Mouse (Mus musculus) heart, postnatal 25 days (tissue): ENCODE measurements around the gene Macc1. TPM values are rescaled to one million over a fixed set of nuclear protein-coding genes. Genes with fewer than 3 reads are reported as not detected.
"Not testable (repeated sequence)": the region's sequence is repeated elsewhere in the genome, so short reads cannot be mapped to it uniquely, and the experiment has no call there.

Experiments used
- DNase-seq: peaks from one replicate; pipeline ENCODE4 v3.0.0; 2022; ENCODE audit warnings: low spot score
- intact Hi-C: fragments of 180-260 bp; cut with DNase I; formaldehyde crosslinking; loops from one replicate; pipeline ENCODE4 v1.15.1; 2025
- total RNA-seq, 2 experiments: library from RNA; stranded (reverse); gene quantifications; 2 replicates each; pipeline ENCODE4 v1.2.3; 2021

Macc1 gene
- total RNA-seq = not detected

DNA sequence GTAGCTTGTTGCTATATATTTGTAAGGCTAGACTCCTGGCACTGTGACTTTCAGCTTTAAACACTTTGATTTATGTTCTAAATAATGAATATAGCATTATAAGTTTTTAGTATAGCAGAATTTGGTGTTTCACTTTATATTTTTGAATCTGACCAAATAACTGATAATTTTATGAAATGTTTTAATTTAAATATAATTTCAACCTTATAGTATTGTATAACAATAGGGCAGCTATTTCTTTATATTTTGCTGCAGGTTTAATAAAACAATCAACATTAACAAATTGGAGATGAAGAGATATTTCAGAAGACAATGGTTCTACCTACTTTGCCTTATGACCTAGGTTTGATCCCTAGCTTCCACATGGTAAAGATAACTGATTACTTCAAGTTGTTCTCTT, at the start of gene Macc1:
Macc1 (plus strand) TSS at position 301 of the 400 bp plus-strand sequence.
- intact Hi-C loops = no loop called here
- DNase-seq = no peak

DNA sequence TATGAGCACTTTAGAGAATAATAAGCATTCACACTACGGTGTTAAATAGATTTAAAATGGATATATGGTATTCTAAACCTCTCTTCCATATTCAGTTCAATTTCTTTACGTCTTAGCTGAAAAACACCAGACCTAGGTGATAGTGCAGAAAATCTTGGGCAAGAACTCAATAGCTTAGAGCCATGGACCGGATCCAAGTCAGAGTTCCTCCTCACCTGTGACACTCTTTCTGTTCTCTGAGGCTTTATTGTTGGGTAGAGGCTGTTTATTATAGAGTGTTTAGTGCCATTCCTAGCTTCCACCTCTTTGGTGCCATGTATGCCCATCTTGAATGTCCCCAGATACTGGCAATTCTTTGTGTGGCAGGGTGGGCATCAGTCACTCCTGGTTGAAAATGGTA, 49.6 kb upstream of the Macc1 start:
- intact Hi-C loops = no loop called here
- DNase-seq = no peak

DNA sequence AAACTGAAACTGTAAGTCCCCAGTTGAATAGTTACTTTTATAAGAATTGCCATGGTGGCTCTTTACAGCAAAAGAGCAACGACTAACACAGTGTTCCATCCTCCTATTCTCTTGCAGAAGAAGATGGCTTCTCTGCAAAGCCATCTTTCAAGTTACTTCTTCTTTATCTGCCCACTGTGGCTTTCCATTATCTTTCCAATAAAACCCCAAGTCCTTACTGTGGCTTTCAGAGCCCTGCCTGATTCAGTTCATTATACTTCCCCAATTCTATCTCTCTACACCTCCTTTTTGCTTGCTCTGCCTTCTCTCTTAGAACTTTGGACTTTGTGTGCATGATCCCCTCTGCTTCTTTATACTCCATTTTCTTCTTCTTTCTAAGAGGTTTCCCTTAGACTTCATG, 45.3 kb upstream of the Macc1 start:
- DNase-seq = no peak
- intact Hi-C loops = no loop called here

DNA sequence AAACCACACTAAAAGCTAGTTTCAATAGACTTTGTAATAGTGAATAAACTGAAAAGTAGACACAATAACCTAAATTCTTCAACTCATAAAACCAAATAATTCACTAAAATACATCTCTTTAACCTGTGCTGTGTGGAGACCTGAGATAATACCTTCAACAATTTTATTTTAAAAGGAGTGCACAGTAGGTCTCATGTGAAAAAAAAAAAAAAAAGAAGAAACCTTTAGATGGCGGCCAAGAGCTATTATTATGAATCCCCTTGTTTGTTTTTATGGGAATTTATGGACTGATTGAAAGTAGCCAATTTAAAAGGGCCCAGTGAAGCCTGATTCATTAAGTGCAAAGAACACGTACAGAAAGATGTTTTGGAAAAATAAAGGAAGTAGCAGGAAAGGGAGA, 44.0 kb upstream of the Macc1 start:
- DNase-seq = no peak
- intact Hi-C loops = no loop called here

DNA sequence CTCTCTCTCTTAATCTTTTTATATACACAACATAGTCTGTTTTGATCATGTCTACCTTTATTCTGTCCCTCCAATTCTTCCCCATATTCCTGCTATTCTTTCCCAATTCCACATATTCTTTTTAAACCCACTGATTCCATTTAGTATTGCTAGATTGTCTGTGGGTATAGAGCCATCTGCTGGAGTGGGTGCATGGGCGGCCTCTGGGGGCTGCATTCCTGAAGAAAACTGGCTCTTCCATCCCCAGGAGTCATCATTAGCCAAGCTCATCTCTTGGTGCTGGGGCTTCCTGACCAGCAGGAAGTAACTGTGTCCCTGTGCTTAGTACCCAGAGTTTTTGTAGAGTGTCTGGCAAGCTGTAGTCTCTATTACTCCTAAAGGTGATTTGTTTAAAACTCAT, 42.1 kb upstream of the Macc1 start:
- DNase-seq = no peak
- intact Hi-C loops = no loop called here

DNA sequence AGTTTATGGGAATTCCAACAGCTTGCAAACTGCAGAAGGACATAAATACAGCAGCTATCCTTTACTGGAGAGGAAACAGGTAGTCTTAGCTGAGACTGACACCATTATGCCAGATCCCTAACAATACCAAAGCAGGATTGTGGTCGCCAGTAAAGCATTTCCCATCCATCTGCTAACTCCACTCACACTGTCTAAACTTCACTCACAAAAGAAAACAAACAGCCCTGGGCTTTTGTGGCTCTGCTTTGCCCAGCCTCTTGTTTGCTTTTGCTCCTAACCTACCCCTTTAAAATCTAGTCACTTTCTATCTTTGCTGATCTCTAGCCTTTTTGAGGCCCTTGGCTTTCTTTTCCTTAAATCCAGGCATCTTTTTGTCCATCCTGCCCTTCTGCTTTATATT, 40.5 kb upstream of the Macc1 start:
- DNase-seq = no peak
- intact Hi-C loops = no loop called here

DNA sequence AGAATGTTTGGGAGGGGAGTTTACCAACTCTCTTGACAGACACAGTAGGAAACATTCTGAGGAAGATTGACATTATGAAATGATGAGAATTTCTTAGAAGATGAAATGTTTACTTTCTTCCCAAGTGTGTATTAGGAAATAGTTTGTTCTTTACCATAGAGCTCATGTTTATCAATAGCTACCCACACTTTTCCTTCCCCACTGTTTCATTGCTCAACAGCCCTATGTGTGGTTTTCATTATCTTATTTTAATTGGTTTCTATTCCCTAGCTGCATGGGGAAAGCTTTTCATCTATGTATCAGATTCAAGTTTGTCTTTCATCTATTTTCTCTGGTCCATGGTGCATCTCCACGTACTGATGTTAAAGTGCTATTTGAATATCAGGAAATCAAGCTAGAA, 37.8 kb upstream of the Macc1 start:
- intact Hi-C loops = no loop called here
- no peak for DNase-seq

DNA sequence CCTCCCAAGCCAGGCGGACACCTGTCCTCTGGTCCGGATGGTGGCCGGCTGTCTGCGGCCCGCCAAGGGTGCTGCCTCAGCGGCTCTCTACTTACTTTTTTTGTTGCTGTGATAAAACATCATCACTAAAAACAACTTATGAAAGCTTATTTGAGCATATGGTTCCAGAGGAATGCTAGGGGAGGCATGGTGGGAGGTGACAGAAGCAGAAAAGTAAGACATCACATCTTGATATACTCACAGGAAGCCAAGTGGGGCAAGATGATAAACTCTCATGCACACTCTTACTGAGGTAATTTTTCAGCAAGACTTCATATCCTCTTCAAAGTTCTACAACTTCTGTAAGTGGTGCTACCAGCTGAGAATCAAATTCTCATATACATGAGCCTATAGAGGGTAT, 22.5 kb upstream of the Macc1 start:
- DNase-seq = no peak
- intact Hi-C loops = no loop called here

DNA sequence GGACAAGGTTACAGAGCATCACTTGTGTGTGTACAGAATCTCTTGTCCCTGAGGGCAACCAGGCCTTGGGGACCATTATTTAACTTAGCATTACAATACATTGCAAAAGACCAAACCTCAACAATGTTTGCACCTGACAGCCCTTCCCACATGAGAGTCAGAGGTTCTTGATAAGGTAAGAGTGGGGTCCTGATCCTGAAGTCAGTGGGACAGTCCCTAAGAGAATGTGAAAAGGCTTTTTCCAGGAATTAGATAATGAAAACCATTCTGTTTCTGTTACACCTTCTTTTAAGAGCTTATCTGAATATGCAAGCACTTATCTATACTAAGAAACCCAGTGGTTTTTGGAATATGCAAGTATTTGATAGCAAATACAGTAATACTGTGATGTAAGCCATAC, 10.5 kb upstream of the Macc1 start:
- intact Hi-C loops = no loop called here
- DNase-seq = no peak

DNA sequence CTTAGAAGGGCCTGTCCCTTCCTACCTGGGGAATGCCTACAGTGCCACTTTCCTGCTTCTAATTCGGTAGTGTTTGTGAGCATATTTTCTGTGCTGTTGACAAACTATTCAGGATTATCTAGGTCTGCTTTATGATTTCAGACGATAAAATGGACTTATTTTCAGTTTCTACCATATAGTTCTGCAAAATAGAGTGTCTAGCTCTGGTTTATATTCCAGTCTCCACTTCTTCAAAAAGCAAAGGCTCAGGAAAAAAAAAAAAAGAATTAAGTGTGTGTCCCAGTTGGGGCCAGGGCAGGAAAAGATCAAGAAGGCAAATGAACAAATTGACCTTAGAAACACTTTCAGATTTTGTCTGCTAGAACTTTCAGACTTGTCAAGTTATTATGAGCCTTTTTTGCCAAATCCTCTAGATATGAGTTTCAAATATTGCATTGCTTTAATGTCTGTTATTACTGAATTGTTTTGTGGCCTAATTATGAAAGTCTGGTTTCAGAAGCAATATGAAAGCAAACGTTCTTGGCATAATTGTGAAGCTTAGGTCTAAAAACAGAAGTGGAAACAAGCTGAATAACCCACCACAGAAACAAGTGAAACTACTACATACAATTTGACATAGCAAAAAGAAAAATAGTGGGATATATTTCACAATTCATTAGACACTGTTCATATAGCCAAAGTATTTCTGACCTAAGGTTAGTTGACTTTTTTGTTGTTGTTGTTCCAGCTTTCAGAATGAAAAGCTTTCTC, 881 bp upstream of the Macc1 start:
- DNase-seq = no peak
- intact Hi-C loops = no loop called here

DNA sequence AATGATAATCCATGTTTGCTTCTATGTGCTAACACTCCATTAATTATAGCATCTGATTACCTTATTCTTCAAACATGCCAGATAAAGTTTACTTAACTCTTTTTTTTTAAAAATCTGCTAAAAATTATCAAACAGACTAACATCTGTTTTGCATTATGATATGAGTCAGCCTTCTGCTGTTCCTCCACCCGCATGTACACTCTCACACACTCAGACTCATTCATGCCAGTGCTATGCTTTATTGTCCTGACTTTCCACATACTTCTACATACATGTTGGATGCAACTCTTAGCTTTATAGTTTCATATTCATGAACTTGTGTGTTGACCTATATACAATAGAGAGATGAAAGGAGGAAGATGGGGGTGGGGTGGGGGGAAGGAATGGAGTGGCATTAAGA, 4.7 kb downstream of the Macc1 start:
- intact Hi-C loops = no loop called here

DNA sequence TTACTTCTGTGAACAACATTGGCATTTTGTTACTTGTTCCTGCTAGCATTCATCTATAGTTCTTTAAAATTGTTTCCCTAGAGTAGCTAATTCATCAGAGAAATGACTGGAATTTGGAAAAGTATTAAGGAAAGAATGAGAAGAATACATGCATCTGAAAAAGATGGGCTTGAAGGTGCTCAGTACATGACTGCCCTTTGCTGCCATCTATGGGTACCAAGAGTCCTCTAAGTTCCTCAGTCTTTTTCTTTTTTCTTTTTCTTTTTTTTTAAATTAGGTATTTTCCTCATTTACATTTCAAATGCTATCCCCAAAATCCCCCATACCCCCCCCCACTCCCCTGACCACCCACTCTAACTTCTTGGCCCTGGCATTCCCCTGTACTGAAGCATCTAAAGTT, 11.3 kb downstream of the Macc1 start:
- DNase-seq = no peak
- intact Hi-C loops = loop anchor here (10.0 kb wide), 1 partner anchor 331 kb away; no protein-coding TSS in a partner anchor

More for the DNA sequence above, 4.7 kb downstream of the Macc1 start:
- DNase-seq = no peak

DNA sequence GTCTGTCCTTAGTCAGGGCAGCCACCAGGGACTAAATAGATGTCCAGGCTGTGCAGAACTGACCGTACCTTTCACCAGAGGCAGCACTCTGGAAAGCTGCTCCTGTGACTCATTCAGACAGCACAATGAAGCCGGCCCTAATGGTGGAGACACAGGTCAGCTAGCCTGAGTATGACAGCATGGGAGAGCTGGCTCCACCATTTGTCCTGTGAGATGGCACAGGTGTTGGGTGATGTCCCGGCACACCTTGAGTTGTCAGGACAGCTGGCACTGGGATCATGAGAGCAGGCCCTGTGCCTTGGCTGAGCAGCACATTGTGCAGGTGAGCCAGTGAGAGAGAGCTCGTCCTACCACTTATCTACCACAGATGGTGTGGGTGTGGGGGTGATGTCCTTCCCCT, 16.6 kb downstream of the Macc1 start:
- intact Hi-C loops = no loop called here
- no peak for DNase-seq

DNA sequence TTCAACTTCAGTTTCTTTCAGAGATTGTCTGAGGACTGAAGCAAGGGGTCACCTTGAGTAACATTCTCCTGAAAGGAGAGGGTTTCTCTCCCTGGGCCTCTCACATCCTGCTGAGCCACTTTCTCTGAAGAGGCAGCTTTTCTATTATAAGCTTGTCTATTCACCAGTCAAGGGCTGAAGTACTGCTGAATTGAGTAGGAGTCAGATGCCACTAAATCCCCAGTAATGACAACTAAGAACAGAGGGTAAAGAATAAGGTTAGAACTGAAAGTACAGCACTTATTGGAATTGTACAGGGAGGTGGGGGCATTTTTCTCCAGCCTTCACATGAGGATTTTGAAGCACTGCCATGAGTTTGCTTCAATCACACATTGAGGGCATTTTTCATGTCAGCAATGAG, 19.3 kb downstream of the Macc1 start:
- DNase-seq = no peak

DNA sequence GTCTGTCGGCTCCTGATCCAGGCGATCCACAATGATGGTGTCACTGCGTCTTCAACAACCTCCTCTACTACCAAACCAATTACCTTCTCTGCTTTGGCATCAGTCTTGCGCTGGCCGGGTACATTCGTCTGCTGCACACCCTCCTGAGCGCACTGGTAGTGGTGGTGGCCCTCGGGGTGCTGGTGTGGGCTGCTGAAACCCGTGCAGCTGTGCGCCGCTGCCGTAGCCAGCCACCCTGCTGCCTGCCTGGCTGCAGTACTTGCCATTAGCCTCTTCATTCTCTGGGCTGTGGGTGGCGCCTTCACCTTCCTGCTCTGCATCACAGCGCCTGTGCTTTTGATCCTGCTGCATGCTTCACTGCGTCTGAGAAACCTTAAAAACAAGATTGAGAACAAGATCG, 38.5 kb downstream of the Macc1 start:
- intact Hi-C loops, DNase-seq: not testable (repeated sequence)

More for the DNA sequence above, 19.3 kb downstream of the Macc1 start:
- intact Hi-C loops = no loop called here

DNA sequence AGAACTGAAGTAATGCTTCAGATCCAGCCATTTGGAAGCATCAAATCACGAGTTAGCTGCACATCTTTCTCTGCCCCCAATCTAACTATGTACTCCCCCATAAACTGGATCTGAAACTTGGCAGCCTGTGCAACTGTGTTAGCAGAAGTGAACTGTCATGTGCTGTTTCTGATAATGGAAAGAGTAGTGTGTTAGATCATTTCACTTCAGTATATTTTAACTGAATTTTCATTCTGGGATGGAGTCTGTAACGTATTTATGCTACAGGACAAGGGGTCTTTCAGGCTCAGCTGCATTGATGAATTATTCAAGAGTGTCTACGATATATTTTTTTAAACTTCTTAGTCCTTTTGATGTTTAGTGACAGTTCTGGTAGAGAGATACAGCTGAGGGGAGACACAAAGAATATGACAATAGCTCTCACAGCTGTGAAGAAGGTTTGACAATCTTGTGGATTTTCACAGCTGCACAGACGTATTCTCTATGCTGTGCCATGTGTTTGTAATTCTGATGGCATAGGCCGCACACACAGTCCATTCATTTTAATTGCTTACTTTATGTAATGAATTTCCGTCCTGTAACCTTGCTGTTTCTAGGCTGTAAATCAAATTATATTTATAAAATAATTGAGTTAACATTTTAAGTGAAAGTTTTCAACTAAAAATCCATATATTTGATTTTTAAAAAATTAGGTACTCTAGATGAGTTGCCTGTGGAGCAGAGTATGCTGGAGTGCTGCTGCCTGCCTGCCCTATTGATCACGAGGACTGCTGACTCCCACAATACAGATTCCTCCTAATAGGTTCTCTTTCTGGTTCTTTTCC, 43.6 kb downstream of the Macc1 start:
- intact Hi-C loops = no loop called here
- DNase-seq = no peak

DNA sequence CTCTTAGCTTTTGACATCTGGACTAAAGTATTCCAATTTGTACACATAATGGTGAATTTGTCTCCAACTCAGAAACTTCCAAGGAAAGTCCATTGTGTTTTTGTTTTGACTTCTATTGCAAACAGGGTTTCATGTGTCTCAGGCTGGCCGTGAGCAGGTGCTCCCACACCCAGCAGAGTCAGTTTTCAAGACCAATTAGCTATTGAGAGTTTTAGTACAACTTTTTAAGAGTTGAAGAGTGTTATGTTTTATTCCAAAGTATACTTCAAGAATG, 44.1 kb downstream of the Macc1 start:
- intact Hi-C loops = no loop called here
- no peak for DNase-seq

DNA sequence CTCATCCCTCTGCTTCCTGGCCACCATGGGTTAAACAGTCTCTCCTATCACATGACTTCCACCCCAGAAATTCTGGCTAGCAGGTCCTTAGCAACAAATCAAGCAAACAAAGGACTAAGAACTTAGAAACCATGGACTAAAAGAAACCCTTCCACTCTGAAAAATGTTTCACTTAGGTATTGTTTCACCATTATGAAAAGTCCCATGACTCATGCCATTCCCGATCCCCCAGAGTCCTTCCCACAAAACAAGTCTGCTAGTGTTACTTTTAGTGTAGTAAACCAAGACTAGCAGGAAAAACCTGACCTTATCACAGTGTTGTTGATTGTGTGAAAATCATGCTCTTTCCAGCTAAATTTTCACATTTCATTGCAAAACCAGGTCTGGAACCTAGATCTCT, 51.0 kb downstream of the Macc1 start:
- intact Hi-C loops = no loop called here
- DNase-seq = no peak

DNA sequence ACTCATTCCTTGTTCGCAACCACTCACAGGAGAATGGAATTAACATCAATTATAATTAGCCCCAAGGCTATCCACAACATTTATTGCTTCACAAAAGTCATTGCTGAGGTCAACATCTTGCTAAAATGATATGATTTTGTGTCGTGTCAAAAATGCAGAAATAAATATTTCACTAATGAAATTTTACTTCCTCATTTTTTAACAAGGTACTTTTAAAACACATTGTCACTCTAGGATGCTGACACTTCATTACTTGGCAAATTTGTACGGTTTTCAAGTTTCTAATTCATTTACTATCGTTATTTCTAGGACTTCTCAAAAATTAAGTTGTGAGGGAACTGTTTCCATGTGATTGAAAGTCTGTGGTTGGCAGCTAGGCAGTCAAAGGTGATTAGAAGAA, 55.8 kb downstream of the Macc1 start:
- intact Hi-C loops = no loop called here
- no peak for DNase-seq

DNA sequence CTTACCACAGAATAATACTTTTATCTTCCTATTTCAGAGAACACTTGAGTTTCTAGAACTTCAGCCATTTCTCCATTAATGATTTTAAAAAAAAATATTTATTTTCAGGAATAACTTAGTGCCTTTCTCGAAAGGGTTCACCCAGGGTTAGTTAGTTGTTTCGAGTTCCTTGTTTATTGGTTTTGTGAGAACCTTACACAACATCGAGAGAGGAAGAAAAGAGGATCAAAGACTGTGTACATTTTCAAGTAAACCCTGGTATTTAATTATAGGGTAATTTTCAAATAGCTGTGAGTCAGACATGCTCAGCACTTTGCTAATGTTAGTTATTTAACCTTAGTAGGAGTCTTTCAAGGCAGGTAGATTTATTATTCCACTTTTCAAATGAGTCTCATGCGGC, 58.3 kb downstream of the Macc1 start:
- no peak for DNase-seq
- intact Hi-C loops = no loop called here

DNA sequence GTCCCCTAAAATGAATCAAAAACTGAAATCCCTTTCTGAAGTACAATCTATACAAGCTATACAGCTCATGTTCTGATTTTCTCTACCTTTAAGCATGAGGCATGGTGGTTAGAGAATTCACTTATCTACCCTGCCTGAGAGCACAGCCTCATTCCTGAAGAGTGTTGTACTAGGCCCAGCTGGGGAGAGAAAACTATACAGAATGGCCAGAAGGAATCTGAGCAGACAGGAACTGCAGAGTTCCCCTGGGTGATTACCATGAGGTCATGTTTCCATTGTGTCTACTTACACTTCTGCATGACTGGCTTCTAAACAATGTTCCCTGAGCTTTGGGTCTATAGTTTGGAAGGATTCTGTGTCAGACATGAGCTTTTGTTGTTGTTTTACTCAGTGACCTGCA, 62.8 kb downstream of the Macc1 start:
- intact Hi-C loops = no loop called here
- DNase-seq = no peak

DNA sequence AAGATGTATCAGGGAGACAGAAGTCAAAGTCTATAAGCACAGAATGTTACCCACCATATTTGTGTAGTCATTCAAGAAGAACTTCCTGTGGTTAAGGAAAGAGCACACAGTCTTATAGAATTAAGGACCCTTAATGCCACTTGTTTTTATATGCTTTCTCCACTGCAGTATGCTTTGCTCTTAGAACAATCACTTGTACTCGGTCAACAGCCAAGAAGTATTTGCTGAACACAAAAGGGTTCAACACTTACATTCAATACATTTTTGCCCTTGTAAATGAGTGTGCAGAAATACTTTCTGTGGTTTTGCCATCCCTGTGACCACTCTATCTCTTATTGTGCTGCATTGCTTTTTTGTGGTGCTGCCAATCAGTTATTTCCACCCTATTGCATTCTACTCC, 67.8 kb downstream of the Macc1 start:
- intact Hi-C loops = no loop called here
- DNase-seq = no peak
